Mouse (Mus musculus) stomach, postnatal 0 days (tissue): ENCODE results near the gene Minos1. TPM values are rescaled to one million over a fixed set of nuclear protein-coding genes. Genes with fewer than 3 reads are reported as not detected.

ENCODE experiments used
- ATAC-seq: fragments of 200-750 bp; cut with Nextera tagmentation; 2 replicates; pipeline ENCODE4 v1.8.0; 2017; ENCODE audit not compliant: low FRiP score, low TSS enrichment
- DNase-seq: peaks from one replicate; pipeline ENCODE4 v3.0.0-alpha.2; 2016; ENCODE audit warnings: low spot score
- H3K27ac ChIP-seq: fragments of 300-500 bp; sonication (generic); replicated peaks from 2 replicates; pipeline ENCODE4 v1.5.1; 2014; ENCODE audit warnings: mild to moderate bottlenecking, control low read depth
- H3K27me3 ChIP-seq: fragments of 300-500 bp; sonication (generic); 2 replicates; pipeline ENCODE4 v1.6.1; 2014; ENCODE audit warnings: low read length; ENCODE audit not compliant: control insufficient read depth, insufficient read depth
- H3K36me3 ChIP-seq: fragments of 300-500 bp; sonication (generic); 2 replicates; pipeline ENCODE4 v1.6.1; 2014; ENCODE audit warnings: low read length, mixed read lengths; ENCODE audit not compliant: control insufficient read depth, insufficient read depth
- H3K4me1 ChIP-seq: fragments of 300-500 bp; sonication (generic); replicated peaks from 2 replicates; pipeline ENCODE4 v1.6.1; 2014; ENCODE audit warnings: antibody characterized with exemption; ENCODE audit not compliant: control insufficient read depth, insufficient read depth
- H3K4me2 ChIP-seq: fragments of 300-500 bp; sonication (generic); replicated peaks from 2 replicates; pipeline ENCODE4 v1.6.1; 2014; ENCODE audit warnings: low read depth, mild to moderate bottlenecking, control low read depth, moderate library complexity
- H3K4me3 ChIP-seq: fragments of 300-500 bp; sonication (generic); 2 replicates; pipeline ENCODE4 v1.5.1; 2014; ENCODE audit warnings: low read depth, low read length, control low read depth
- H3K9ac ChIP-seq: fragments of 300-500 bp; sonication (generic); 2 replicates; pipeline ENCODE4 v1.6.1; 2014; ENCODE audit warnings: mild to moderate bottlenecking, low read length, control low read depth, mixed read lengths
- H3K9me3 ChIP-seq: fragments of 300-500 bp; sonication (generic); 2 replicates; pipeline ENCODE4 v1.6.1; 2016; ENCODE audit warnings: low read length; ENCODE audit not compliant: control insufficient read depth
- CTCF ChIP-seq: IDR thresholded peaks from 2 replicates; pipeline ENCODE4 v1.5.1; 2016; ENCODE audit warnings: antibody characterized with exemption, low read depth, mild to moderate bottlenecking, moderate library complexity
- EP300 ChIP-seq: optimal IDR thresholded peaks from 2 replicates; pipeline ENCODE3; 2016; ENCODE audit warnings: antibody characterized with exemption
- WGBS: fragments of 180-500 bp; shearing (Covaris S2); extraction: QIAGEN DNeasy Blood & Tissue Kit; methylation state at CpG from one replicate; pipeline ENCODE4 v1.1.7; 2014; 5-methylcytosine and 5-hydroxymethylcytosine counted together
- polyA plus RNA-seq: library from polyadenylated mRNA; unstranded; fragments of >200 nt; fragmentation: Nextera tagmentation; extraction: Ambion mirVana; gene quantifications from 2 replicates; pipeline ENCODE4 v1.2.1, GENCODE M21; 2015

The Minos1 gene
- polyA plus RNA-seq, 1 experiment from 2014 or later, result 588 TPM

DNA sequence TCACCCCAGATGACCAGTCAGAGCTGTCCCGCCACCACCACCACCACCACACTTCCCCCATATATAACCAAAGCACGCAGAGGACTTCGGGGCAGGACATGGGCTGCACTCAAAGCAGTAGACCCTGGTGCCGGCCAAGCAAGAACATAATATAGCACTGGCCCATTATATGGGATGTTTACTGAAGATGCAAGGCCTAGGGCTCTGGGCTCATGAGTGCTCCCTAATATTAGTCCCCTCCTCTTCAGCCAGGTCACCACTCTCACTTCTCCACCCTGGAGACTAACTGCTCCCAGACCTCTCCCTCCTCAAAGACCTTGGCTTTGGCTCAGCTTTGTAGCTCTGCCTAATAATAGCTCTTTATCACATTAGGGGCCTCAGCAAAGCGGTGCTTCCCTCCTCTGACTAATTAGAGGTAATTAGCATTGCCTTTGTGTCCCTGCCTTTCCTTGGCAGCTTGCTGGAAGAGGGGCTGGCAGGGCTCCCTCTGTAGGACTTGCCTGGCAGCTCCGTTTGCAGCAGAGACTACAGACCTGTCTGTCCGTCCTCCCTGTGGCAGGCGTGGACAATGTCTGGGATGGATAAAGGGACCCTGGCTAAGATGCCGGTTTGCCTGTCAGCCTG, 76.5 kb downstream of the Minos1 start:
- Histone ChIP-seq H3K27me3 (no peaks in the 10 kb centered on the region), H3K4me1 (no peaks in the 10 kb centered on the region), H3K4me3 (no peak overlapping the region), H3K9me3 (no peaks in the 10 kb centered on the region), H3K9ac (no peak overlapping the region), H3K27ac (no peak overlapping the region), H3K36me3 (no peaks in the 10 kb centered on the region), H3K4me2 (no peak overlapping the region)
- no peak for ATAC-seq
- 55% methylated on average over 9 of the region's 9 CpGs for WGBS
- peak; percentile 13; the same call in 1 of the 2 replicates for TF ChIP-seq CTCF
- TF ChIP-seq EP300, result no peak
- DNase-seq, result no peak

DNA sequence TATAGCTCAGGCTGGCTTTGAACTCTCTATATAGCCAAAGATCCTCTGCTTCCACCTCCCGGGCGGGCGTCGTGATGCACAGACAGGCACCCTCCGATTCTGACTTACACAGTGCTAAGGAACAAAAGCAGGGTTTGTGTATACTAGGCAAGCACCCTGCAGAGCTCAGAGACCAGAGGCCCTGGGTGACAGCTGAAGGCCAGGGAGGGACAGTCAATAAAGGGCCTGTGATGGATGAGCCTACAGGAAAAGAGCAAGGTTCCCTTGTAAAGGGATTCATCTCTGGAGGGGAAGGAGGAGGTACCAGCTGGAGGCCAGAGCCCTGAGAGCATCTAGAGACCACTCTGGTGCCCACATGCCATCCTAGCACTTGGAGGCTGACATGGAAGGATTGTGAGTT, 77.5 kb downstream of the Minos1 start:
- H3K36me3 ChIP-seq, result no peaks in the 10 kb centered on the region
- DNase-seq (no peak), ATAC-seq (no peak)
- no peaks in the 10 kb centered on the region for H3K27me3 ChIP-seq
- WGBS, result 51% methylated on average over 5 of the region's 5 CpGs
- no peak overlapping the region for H3K9ac ChIP-seq
- H3K9me3 ChIP-seq, result no peaks in the 10 kb centered on the region
- H3K4me3 ChIP-seq, result no peak overlapping the region
- no peaks in the 10 kb centered on the region for H3K4me1 ChIP-seq
- no peak overlapping the region for H3K27ac ChIP-seq
- TF ChIP-seq EP300, result no peak
- TF ChIP-seq CTCF, result no peak
- no peak overlapping the region for H3K4me2 ChIP-seq

DNA sequence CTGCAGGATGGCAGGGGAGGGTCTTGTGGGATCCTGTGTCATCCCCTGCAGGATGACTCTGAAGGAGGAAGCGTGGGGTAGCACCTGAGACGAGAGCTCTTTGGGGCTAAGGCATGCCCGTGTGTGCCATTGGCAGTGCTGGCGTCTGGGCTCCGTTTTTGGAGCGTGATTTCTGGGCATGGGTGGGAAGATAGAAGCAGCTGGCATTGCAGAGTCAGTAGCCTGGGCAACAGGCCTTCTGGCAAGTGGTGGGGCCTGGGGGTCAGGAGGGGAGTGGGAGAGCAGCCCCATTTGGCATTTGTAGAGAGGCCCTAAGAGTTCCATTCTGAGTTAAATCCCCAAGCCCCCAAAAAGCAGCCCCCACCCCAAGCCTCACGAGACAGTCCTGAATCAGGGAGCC, 78.1 kb downstream of the Minos1 start:
- WGBS, result 71% methylated on average over 7 of the region's 7 CpGs
- Histone ChIP-seq H3K4me3 (no peak overlapping the region), H3K36me3 (no peaks in the 10 kb centered on the region), H3K9ac (no peak overlapping the region), H3K4me1 (no peaks in the 10 kb centered on the region), H3K27ac (no peak overlapping the region), H3K9me3 (no peaks in the 10 kb centered on the region), H3K27me3 (no peaks in the 10 kb centered on the region), H3K4me2 (no peak overlapping the region)
- ATAC-seq, result no peak
- TF ChIP-seq EP300 (no peak), CTCF (no peak)
- no peak for DNase-seq

Other genes starting within 250 kb of the Minos1 start
- gene Otud3, start 217.2 kb downstream of the Minos1 start, polyA plus RNA-seq, result 2.4 and 2.6 TPM in 2 replicates
- gene Rnf186, start 164.0 kb downstream of the Minos1 start, polyA plus RNA-seq, result 17.6 and 24.8 TPM in 2 replicates
- gene Tmco4, start 158.2 kb downstream of the Minos1 start, polyA plus RNA-seq, result 10.3 and 10.8 TPM in 2 replicates
- 0.05 TPM in 1 of 2 replicates, not detected in the other for gene Htr6, start 55.5 kb downstream of the Minos1 start, polyA plus RNA-seq
- 53.6 and 58.9 TPM in 2 replicates for gene Nbl1, start 38.1 kb downstream of the Minos1 start, polyA plus RNA-seq
- gene Capzb, start 61.8 kb upstream of the Minos1 start, polyA plus RNA-seq, result 341 and 344 TPM in 2 replicates
- gene Pqlc2, start 179.6 kb upstream of the Minos1 start, polyA plus RNA-seq, result 20.9 and 22.2 TPM in 2 replicates
- gene Akr7a5, start 179.6 kb upstream of the Minos1 start, polyA plus RNA-seq, result 73.2 and 73.8 TPM in 2 replicates
- gene Mrto4, start 221.5 kb upstream of the Minos1 start, polyA plus RNA-seq, result 41.0 and 43.7 TPM in 2 replicates
- gene Emc1, start 221.5 kb upstream of the Minos1 start, polyA plus RNA-seq, result 10.7 and 11.9 TPM in 2 replicates
- gene Ubr4, start 221.5 kb upstream of the Minos1 start, polyA plus RNA-seq, result 32.8 and 33.1 TPM in 2 replicates